In the genomic region with DNA sequence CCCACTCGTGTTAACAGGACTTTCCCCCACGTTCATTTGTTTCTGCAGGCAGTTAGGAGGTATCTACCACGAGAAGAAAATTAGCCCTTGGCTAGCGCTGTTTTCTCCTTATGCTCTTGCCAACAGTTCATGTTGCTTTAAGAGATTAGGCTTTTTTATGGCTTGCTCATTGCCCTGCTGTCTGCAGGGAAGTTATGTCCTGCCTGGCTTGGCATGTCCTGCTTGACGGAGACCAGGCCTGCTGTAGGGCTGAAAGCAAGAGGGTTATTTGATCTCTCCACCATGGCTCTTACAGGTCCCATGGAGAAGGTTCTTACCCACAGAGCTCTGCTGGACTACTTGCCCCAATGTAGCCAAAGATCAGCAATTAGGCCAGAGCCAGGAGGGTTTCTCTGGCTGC, we compare ENCODE assay signal across 15 mouse cellular contexts. TPM values are rescaled to one million over a fixed set of nuclear protein-coding genes. Genes with fewer than 3 reads are reported as not detected.
DNase-seq lines count a peak whose midpoint lies in the region; ATAC-seq and TF ChIP-seq lines count a peak whose summit lies in the region.
"Had no signal": no experiment of that assay in that cellular context is flagged by ENCODE, and none has a peak within 500 bp of the region (broad histone marks: within the 10 kb centered on the region; RNA-seq: fewer than 3 reads in every experiment).

No protein-coding gene starts in this region.

- WGBS in embryonic facial prominence, embryonic 12.5 days, result 48% methylated on average over 5 of the region's 5 CpGs
- WGBS in embryonic facial prominence, embryonic 10.5 days, result 73% methylated on average over 5 of the region's 5 CpGs
- WGBS in heart, embryonic 10.5 days, result 30% methylated on average over 5 of the region's 5 CpGs
- WGBS in limb, embryonic 10.5 days, result 15% methylated on average over 5 of the region's 5 CpGs
- 67% methylated on average over 5 of the region's 5 CpGs for WGBS in midbrain, postnatal 0 days
- 59% methylated on average over 5 of the region's 5 CpGs for WGBS in forebrain, embryonic 16.5 days

- no peak overlapping the region for H3K4me2 ChIP-seq in embryonic facial prominence, embryonic 12.5 days (replicated peaks)
- H3K4me2 ChIP-seq in midbrain, postnatal 0 days (ENCODE audit: low read depth, low read length, poor library complexity, severe bottlenecking), result no peak overlapping the region
- no peak overlapping the region for H3K4me2 ChIP-seq in forebrain, embryonic 16.5 days (ENCODE audit: low read length)
- H3K4me2 ChIP-seq: forebrain, embryonic 12.5 days; hindbrain, embryonic 15.5 days; lung, embryonic 15.5 days; midbrain, embryonic 13.5 days had no signal

- H3K4me1 ChIP-seq in embryonic facial prominence, embryonic 12.5 days, result peaks cover 31% of the 10 kb centered on the region
- peaks cover 57% of the 10 kb centered on the region for H3K4me1 ChIP-seq in embryonic facial prominence, embryonic 10.5 days
- peaks cover 36% of the 10 kb centered on the region for H3K4me1 ChIP-seq in heart, embryonic 10.5 days
- H3K4me1 ChIP-seq in limb, embryonic 10.5 days, result peaks cover 87% of the 10 kb centered on the region
- H3K4me1 ChIP-seq in midbrain, postnatal 0 days (ENCODE audit: insufficient read depth, low read length), result 0 out of 2 replicates have a peak, but pooled peaks cover 2% of the 10 kb centered on the region
- no peaks in the 10 kb centered on the region for H3K4me1 ChIP-seq in forebrain, embryonic 16.5 days (replicated peaks; ENCODE audit: control insufficient read depth, insufficient read depth, low read length)
- H3K4me1 ChIP-seq: forebrain, embryonic 12.5 days had no signal

- H3K27me3 ChIP-seq in embryonic facial prominence, embryonic 12.5 days, result no peaks in the 10 kb centered on the region
- H3K27me3 ChIP-seq in embryonic facial prominence, embryonic 10.5 days (replicated peaks; ENCODE audit: low read depth, poor library complexity, severe bottlenecking), result peaks cover 16% of the 10 kb centered on the region
- no peaks in the 10 kb centered on the region for H3K27me3 ChIP-seq in heart, embryonic 10.5 days (ENCODE audit: insufficient read depth, poor library complexity, severe bottlenecking)
- no peaks in the 10 kb centered on the region for H3K27me3 ChIP-seq in limb, embryonic 10.5 days (ENCODE audit: low read depth, poor library complexity, severe bottlenecking)
- H3K27me3 ChIP-seq in midbrain, postnatal 0 days (ENCODE audit: insufficient read depth, low read length), result no peaks in the 10 kb centered on the region; the same call in 1 of the 2 replicates
- H3K27me3 ChIP-seq in forebrain, embryonic 16.5 days (replicated peaks; ENCODE audit: control insufficient read depth, insufficient read depth, low read length), result no peaks in the 10 kb centered on the region
- H3K27me3 ChIP-seq: hindbrain, embryonic 15.5 days had no signal

- H3K27ac ChIP-seq in embryonic facial prominence, embryonic 12.5 days, result 0 out of 2 replicates have a peak overlapping the region, but pooled peaks have one; percentile 54
- H3K27ac ChIP-seq in embryonic facial prominence, embryonic 10.5 days (replicated peaks), result no peak overlapping the region
- H3K27ac ChIP-seq in heart, embryonic 10.5 days, result peak overlapping the region; percentile 73
- H3K27ac ChIP-seq in limb, embryonic 10.5 days, result peak overlapping the region; percentile 95
- H3K27ac ChIP-seq in midbrain, postnatal 0 days (ENCODE audit: low read depth, low read length), result no peak overlapping the region
- no peak overlapping the region for H3K27ac ChIP-seq in forebrain, embryonic 16.5 days (ENCODE audit: low read length)
- H3K27ac ChIP-seq: forebrain, embryonic 12.5 days; hindbrain, embryonic 15.5 days; lung, embryonic 15.5 days; midbrain, embryonic 13.5 days had no signal

- H3K9ac ChIP-seq in embryonic facial prominence, embryonic 12.5 days, result no peak overlapping the region
- H3K9ac ChIP-seq in midbrain, postnatal 0 days (replicated peaks; ENCODE audit: low read length, poor library complexity, severe bottlenecking), result no peak overlapping the region
- no peak overlapping the region for H3K9ac ChIP-seq in forebrain, embryonic 16.5 days (replicated peaks; ENCODE audit: low read depth, low read length)
- H3K9ac ChIP-seq: forebrain, embryonic 12.5 days; hindbrain, embryonic 15.5 days; lung, embryonic 15.5 days; midbrain, embryonic 13.5 days had no signal

- TF ChIP-seq CTCF in midbrain, postnatal 0 days (IDR thresholded peaks at IDR 0.05), result no peak

- no peak overlapping the region for H3K4me3 ChIP-seq in embryonic facial prominence, embryonic 12.5 days
- no peak overlapping the region for H3K4me3 ChIP-seq in embryonic facial prominence, embryonic 10.5 days
- no peak overlapping the region for H3K4me3 ChIP-seq in heart, embryonic 10.5 days
- no peak overlapping the region for H3K4me3 ChIP-seq in limb, embryonic 10.5 days
- no peak overlapping the region for H3K4me3 ChIP-seq in midbrain, postnatal 0 days (ENCODE audit: low read depth, low read length)
- H3K4me3 ChIP-seq in forebrain, embryonic 16.5 days (replicated peaks; ENCODE audit: low read length), result no peak overlapping the region
- H3K4me3 ChIP-seq: forebrain, embryonic 12.5 days; hindbrain, embryonic 15.5 days; lung, embryonic 15.5 days; midbrain, embryonic 13.5 days had no signal

- no peak for DNase-seq in embryonic facial prominence, embryonic 10.5 days (ENCODE audit: low spot score)
- peak; percentile 24 for DNase-seq in NIH3T3 (ENCODE audit: low read depth)
- DNase-seq in heart, embryonic 10.5 days (ENCODE audit: low spot score), result no peak
- DNase-seq in limb, embryonic 10.5 days (ENCODE audit: low spot score), result no peak
- DNase-seq in layer of hippocampus, postnatal 10 days (ENCODE audit: low spot score in 2 of 2), result no peak
- no peak for DNase-seq in midbrain, postnatal 0 days (ENCODE audit: low spot score)
- DNase-seq: B cell, adult 2 months; cerebellum, adult 8-10 months; thymus, postnatal 4 days had no signal

- H3K9me3 ChIP-seq in embryonic facial prominence, embryonic 12.5 days, result no peaks in the 10 kb centered on the region
- no peaks in the 10 kb centered on the region for H3K9me3 ChIP-seq in embryonic facial prominence, embryonic 10.5 days
- H3K9me3 ChIP-seq in heart, embryonic 10.5 days, result no peaks in the 10 kb centered on the region
- H3K9me3 ChIP-seq in limb, embryonic 10.5 days (replicated peaks), result no peaks in the 10 kb centered on the region
- H3K9me3 ChIP-seq in midbrain, postnatal 0 days (ENCODE audit: low read length), result no peaks in the 10 kb centered on the region
- no peaks in the 10 kb centered on the region for H3K9me3 ChIP-seq in forebrain, embryonic 16.5 days (ENCODE audit: control insufficient read depth, low read length)
- H3K9me3 ChIP-seq: forebrain, embryonic 12.5 days; hindbrain, embryonic 15.5 days; lung, embryonic 15.5 days; midbrain, embryonic 13.5 days had no signal

- no peaks in the 10 kb centered on the region for H3K36me3 ChIP-seq in embryonic facial prominence, embryonic 12.5 days
- no peaks in the 10 kb centered on the region for H3K36me3 ChIP-seq in embryonic facial prominence, embryonic 10.5 days (replicated peaks)
- no peaks in the 10 kb centered on the region for H3K36me3 ChIP-seq in heart, embryonic 10.5 days
- H3K36me3 ChIP-seq in limb, embryonic 10.5 days, result no peaks in the 10 kb centered on the region
- no peaks in the 10 kb centered on the region for H3K36me3 ChIP-seq in midbrain, postnatal 0 days (ENCODE audit: insufficient read depth, low read length)
- H3K36me3 ChIP-seq in forebrain, embryonic 16.5 days (ENCODE audit: control insufficient read depth, insufficient read depth), result no peaks in the 10 kb centered on the region
- H3K36me3 ChIP-seq: forebrain, embryonic 12.5 days; hindbrain, embryonic 15.5 days; lung, embryonic 15.5 days; midbrain, embryonic 13.5 days had no signal

- ATAC-seq in embryonic facial prominence, embryonic 12.5 days (ENCODE audit: insufficient number of reproducible peaks, insufficient read depth, low FRiP score, low TSS enrichment), result no peak
- ATAC-seq in midbrain, postnatal 0 days (ENCODE audit: low FRiP score), result no peak
- ATAC-seq in forebrain, embryonic 16.5 days, result no peak
- ATAC-seq: midbrain, embryonic 13.5 days had no signal

RNA-seq across cellular contexts. Expression of gene H2afy, which starts 18.9 kb away (rescaled TPM):
- polyA plus RNA-seq in embryonic facial prominence, embryonic 12.5 days (2016; fragmentation: Nextera tagmentation; extraction: Ambion mirVana), result 537 and 538 TPM in 2 replicates
- 478 and 497 TPM in 2 replicates for polyA plus RNA-seq in embryonic facial prominence, embryonic 10.5 days (2016; fragmentation: Nextera tagmentation; extraction: Ambion mirVana)
- polyA plus RNA-seq in heart, embryonic 10.5 days (2016; fragmentation: Nextera tagmentation; extraction: Ambion mirVana), result 134 and 287 TPM in 2 replicates
- polyA plus RNA-seq in limb, embryonic 10.5 days (2016; fragmentation: Nextera tagmentation; extraction: Ambion mirVana), result 642 and 645 TPM in 2 replicates
- total RNA-seq in layer of hippocampus, postnatal 10 days (2021), result 100 to 1,000 TPM; 122 to 128 TPM
- total RNA-seq in midbrain, postnatal 0 days (2014; rRNA removed), result 117 and 163 TPM in 2 replicates
- 121 and 134 TPM in 2 replicates for polyA plus RNA-seq in midbrain, postnatal 0 days (2015; fragmentation: Nextera tagmentation; extraction: Ambion mirVana)
- 370 and 392 TPM in 2 replicates for polyA plus RNA-seq in forebrain, embryonic 16.5 days (2015; fragmentation: Nextera tagmentation; extraction: Ambion mirVana)

RNA-seq across cellular contexts. Expression of gene Tifab, which starts 23.6 kb away (rescaled TPM):
- polyA plus RNA-seq in embryonic facial prominence, embryonic 12.5 days (2016; fragmentation: Nextera tagmentation; extraction: Ambion mirVana), result 1.3 and 1.5 TPM in 2 replicates
- polyA plus RNA-seq in embryonic facial prominence, embryonic 10.5 days (2016; fragmentation: Nextera tagmentation; extraction: Ambion mirVana), result 1.3 and 1.5 TPM in 2 replicates
- polyA plus RNA-seq in heart, embryonic 10.5 days (2016; fragmentation: Nextera tagmentation; extraction: Ambion mirVana), result 0.31 and 1.0 TPM in 2 replicates
- 0.63 and 1.2 TPM in 2 replicates for polyA plus RNA-seq in limb, embryonic 10.5 days (2016; fragmentation: Nextera tagmentation; extraction: Ambion mirVana)
- total RNA-seq in layer of hippocampus, postnatal 10 days (2021), result 1 to 10 TPM; 1.8 to 2.0 TPM
- 0.49 and 0.52 TPM in 2 replicates for total RNA-seq in midbrain, postnatal 0 days (2014; rRNA removed)
- 0.64 and 0.76 TPM in 2 replicates for polyA plus RNA-seq in midbrain, postnatal 0 days (2015; fragmentation: Nextera tagmentation; extraction: Ambion mirVana)
- polyA plus RNA-seq in forebrain, embryonic 16.5 days (2015; fragmentation: Nextera tagmentation; extraction: Ambion mirVana), result 0.91 and 1.2 TPM in 2 replicates

Comparison
In these comparisons a context has a peak if more than half of its experiments do, and no peak if none do; other contexts are left out.
1. H3K27ac ChIP-seq: peak in embryonic facial prominence, embryonic 12.5 days (single experiment), heart, embryonic 10.5 days (single experiment) and limb, embryonic 10.5 days (single experiment); none in embryonic facial prominence, embryonic 10.5 days (single experiment), midbrain, postnatal 0 days (single experiment) and forebrain, embryonic 16.5 days (single experiment).